Mouse (Mus musculus): ENCODE measurements at regions not wholly inside any gene's neighbourhood (a gene's known extent, or its start where the extent isn't known, plus 50 kb on each side); places are given as distances from the start of the nearest gene placed in this dataset.
"Not testable (repeated sequence)": the region's sequence is repeated elsewhere in the genome, so short reads cannot be mapped to it uniquely, and the experiment has no call there.

DNA sequence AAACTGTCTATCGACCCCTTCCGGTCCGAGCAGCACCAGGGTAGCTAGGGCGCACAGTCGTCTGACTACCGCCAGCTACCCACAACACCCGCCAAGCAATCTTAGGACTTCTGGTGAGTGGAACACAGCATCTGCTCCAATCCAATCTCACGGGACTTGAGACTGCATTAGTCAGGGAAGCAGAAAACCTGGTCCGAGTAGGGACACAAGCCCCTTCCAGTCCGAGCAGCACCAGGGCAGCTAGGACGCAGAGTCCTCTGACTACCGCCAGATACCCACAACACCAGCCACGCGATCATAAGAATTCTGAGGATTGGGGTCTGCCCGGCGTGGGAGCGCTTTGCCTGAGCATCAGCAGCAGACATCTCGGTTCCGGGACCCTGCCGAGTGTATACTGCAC is 79.6 kb downstream of the Gm10715 start:
- not testable (repeated sequence) for DNase-seq

DNA sequence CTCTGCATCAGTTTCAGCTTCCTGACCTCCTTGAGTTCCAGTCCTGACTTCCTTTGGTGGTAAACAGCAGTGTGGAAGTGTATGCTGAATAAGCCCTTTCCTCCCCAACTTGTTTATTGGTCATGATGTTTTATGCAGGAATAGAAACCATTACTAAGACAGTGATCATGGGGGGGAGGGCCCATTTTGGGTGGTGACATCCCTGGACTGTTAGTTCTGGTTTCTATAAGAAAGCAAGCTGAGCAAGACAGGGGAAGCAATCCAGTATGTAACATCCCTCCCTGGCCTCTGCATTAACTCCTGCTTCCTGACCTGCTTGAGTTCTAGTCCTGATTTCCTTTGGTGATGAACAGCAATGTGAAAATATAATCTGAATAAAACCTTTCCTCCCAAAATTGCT is 124.5 kb downstream of the Gm10715 start:
- DNase-seq: no peak

DNA sequence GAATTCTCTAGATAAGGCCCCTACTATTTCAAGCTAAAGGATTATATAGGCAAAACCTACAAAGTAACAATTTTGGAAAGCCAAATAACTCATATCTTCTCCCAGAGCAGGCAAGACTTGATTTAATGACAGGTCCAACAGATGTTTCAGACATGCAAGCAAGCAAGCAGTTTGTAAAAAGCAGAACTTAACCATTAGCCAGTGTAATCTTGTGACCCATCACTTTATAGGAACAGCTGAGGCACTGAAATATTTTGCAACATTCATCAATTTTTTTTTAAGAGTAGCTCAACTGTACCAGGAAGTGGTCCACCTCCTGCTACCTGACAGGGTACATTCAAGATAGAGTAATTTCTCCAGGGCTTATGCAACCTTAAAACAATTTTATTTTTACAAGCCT is 147.7 kb downstream of the Gm10715 start:
- no peak for DNase-seq

DNA sequence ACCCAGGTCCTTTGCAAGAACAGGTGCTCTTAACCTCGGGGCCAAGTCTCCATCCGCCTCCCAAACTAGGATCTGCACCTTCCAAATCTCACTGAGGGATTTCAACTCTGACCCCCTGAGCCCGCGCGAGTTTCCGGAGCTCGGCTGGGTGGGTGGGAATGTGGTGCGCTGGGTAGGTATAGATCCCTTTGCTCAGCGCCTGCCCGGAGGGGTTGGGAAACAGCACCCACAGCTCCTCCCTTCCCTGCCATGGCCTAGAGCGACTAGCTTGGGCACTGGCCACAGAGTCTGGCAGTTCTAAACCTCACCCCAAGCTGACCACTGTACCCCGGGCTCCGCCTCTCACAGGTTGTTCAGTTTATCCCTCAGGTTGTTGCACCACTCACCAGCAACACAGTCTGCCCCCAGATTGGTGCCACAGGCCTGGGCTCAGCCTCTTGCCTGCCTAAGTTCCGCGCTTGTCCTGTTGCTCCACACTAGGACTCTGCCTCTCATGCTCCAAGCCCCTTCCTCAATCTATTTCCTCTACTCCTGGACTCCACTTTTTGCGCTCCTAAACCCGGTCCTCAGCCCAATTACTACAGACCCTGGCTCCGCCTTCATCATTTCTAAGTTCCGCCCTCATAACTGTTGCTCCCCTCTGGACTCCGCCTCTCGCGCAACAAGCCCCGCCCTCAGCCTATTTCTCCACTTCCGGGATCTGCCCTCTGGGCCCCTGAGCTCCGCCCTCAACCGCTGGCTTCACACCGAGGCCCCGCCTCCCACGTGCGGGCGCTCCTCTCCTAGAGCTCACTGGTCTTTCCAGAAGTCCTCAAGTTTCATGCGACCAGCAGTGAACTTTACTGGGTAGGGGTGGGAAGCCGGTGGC is 135.6 kb upstream of the Alkbh8 start:
- peak; percentile 2 for DNase-seq

DNA sequence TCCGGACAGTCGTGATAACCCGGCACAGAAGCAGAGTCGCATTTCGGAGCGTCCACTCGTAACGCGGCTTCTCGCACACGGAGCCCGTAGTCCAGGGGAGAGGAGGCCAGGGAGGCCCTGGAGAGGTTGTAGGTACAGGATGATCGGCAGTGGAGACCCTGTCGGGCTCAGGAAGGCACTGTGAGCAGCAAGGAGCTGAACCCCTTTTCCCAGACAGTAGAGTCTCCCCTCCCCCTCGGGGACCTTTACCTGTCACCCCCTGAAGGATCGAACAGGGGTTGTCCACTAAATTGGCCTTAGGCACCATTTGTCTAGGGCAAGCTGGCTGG is 135.0 kb upstream of the Alkbh8 start:
- DNase-seq: not testable (repeated sequence)

DNA sequence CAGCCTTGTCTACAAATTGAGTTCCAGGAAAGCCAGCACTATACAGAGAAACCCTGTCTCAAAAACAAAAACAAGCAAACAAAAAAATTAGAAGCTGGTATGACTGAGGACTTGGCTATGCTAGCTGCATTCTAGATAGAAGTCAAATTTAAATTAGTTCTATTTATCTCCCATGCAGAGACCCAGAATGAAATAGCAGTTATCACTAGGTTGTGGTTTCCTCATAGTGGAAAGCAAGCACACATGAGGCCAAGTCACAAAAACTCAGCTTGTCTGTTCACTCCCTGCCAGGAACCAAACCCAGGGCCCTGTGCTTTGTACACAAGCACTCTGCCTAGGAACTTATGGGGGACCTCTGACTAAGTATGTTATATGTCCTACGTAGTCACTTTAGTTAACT is 126.8 kb upstream of the Alkbh8 start:
- DNase-seq: not testable (repeated sequence)

DNA sequence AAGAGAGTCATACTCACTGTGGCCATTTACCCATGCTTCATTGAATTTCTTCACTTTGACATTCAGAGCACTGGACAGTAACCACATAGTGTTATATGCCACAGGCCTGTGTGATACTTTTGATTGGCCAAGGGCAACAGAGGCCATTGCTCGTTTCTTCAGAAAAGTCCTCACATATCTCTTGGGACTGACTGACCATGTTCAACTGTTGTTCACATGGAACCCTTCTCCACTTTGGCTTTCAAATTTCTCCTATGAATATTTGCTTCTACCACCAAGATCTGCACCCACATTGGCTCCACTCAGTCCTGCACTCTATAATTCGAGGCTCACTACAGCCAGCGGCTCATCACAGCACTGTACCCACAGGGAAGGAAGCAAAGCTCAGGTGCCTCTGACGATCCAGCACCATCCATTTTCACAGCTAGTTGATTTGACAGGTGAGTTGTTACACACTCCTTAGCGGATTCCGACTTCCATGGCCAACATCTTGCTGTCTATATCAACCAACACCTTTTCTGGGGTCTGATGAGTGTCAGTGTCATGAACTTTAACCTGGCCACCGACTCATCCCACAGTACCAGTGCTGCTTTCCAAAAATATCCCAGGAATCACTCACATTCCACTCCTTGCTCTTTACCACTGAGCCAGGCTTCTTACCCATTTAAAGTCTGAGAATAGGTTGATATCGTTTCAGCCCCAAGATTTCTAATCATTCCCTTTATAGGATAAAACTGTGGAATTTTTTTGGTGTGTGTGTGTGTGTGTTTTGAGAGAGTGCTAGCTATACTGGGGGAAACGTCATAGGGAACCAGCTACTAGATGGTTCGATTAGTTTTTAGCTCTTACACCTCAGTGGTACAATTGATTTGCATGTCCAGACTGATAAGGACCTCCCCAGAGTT is 76.3 kb upstream of the Alkbh8 start:
- DNase-seq: no peak

- DNase-seq: no peak
Measured at GRCm38 (mm10) chr9:3260181-3260580, 74.8 kb upstream of the Alkbh8 start.

GRCm38 (mm10) chr9:3260860-3261259 is 74.1 kb upstream of the Alkbh8 start:
- no peak for DNase-seq

- DNase-seq: no peak
Measured at GRCm38 (mm10) chr9:3264467-3264866, 70.5 kb upstream of the Alkbh8 start.

DNA sequence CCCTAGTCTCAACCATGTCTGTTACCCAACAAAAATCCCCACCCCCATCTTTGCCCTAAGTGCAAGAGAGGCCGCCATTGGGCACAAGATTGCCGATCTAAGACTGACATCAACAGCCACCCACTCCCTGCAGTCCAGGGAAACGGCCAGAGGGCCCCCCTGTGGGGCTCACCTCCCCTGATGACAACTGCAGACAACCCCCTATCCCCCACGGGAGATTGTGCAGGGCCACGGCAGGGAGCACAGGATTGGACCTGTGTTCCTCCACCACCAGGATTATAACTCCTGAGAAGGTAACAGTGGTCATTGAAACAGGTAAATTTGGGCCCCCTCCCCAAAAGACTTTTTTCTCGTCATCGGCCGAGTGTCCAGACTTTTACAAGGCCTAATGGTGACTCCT is 54.4 kb upstream of the Alkbh8 start:
- peak; percentile 28 for DNase-seq

DNA sequence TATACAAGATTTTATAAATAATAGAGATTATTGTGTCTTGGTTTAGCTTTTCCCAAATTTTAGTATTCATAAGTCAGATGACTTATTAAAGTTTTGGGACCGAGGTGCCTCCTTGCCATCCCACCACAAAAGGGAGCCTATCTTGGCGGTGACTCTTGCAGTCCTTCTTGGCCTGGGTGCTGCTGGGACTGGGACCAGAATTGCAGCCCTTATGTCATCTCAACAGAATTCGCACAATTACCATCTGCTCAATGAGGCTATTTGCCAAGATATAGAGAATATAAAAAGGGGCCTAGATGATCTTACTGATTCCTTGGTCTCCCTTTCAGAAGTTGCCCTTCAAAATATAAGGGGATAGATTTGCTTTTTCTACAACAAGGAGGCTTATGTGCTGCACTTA is 53.0 kb upstream of the Alkbh8 start:
- DNase-seq: peak; percentile 70

GRCm38 (mm10) chr9:3283381-3283780 is 51.6 kb upstream of the Alkbh8 start:
- DNase-seq: not testable (repeated sequence)
